Mouse (Mus musculus) adrenal gland, adult 18-20 months (tissue): ENCODE results near the gene Thsd7a. TPM values are rescaled to one million over a fixed set of nuclear protein-coding genes. Genes with fewer than 3 reads are reported as not detected.

ENCODE experiments used
- DNase-seq, 2 experiments: peaks; one replicate each; pipeline ENCODE4 v3.0.0; 2021 to 2022; ENCODE audit warnings: low spot score in 2 of 2
- total RNA-seq, 2 experiments: library from RNA; stranded (reverse); gene quantifications; 1 replicate in 1 of 2; 2 replicates in 1 of 2; pipeline ENCODE4 v1.2.3; 2021

Thsd7a gene
- total RNA-seq, 2 experiments from 2014 or later: 9.3 to 11.1 TPM

DNA sequence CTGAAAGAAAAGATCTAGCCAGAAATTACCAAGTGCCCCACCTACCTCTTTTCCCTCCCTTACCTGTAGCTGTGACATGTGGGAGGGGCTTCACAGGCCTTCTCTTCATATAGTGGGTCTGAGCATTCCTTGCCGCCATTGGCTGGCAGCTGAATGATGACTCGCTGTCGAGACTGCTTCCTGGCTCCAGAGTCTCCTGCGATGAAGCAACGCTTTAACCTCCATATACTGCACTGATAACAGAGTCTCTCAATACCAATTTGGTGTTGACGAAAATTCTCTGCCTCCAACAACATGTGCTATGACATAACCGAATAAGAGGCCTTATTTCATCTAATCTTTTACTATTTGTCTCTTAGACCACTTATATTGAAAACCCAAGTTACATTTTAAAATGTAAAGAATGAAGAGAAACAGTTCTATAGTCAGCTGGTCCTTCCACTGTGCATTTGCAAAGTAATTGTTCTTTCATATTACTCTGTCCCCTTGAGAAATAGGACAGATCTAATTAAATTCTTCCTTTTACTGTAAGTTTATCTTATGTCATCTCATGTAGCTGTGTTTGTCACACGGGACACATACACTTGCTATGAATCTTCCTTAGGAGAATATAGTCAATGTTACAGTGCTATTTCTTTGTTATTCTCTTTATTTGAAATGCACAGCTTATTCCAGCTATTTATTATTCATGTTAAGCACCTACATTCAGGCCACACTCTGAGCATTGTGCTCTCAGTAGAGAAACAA lies 351.3 kb downstream of the Thsd7a start:
- no peak for DNase-seq

DNA sequence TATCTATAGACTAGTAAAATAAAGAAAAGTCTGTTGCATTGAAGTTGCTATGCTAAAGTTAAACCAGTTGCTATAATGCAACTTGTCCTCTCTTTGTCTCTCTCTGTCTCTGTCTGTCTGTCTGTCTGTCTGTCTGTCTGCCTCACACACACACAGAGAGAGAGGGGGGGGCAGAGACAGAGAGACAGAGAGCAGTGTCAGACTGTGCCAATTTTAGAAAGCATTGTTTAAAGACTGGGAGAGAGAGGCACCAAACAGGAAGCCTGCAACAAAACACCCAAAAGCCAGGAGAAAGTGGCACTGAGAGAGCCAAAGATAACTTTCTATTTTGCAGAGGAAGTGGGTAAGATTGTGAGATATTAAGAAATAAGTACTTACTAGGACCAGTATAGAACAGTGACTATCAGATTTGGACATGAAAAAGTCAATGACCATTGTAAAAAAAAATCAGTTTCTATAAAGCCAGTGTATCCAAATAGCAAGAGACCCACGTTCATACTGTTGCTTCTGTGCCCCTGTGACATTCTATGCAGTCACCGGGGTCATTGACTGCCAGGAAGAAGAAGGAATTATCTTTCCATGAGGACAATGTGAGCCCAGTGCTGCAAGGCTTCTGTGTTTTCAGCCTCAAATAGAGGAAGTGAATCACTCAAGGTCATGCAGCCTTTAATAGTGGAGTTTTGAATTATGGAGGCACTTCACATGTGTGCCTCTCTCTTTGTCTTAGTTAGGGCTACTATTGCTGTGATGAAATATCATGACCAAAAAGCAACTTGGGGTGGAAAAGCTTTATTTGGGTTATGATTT lies 355.4 kb downstream of the Thsd7a start:
- no peak for DNase-seq

DNA sequence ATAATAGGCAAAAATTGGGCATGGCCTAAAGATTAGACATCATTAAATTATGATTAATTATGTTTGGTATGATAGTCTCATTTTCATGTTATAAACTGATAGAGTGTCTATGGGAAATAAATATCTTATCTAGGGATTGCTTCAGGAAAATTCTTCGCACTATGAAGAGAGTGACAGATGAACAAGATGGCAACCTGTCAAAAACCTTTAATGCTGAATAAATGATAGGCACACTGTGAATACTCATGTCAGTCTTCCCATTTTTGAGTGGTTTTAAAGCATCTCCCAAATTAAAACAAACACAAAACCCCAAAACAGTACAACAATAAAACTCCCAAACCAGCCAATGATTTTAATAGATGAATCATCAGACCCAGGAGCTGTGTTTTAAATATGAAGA lies 362.5 kb downstream of the Thsd7a start:
- DNase-seq: no peak

DNA sequence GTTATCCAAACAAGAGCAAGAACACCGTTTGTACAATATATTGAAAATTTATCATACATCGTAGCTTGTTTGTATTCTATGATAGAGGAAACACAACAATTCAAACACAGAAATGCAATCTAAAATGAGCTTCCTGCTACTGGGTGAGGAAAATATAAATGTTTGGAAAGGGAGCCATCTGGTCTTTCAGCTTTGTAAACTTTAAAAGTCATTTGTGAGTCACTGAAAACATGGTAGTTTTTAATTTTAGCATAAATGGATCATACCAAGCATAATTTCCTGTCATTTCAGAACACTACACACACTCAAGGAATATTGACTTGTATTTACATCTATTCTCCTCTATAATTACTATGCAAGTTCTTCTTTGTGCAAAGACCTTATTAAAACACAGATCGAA lies 363.6 kb downstream of the Thsd7a start:
- DNase-seq: no peak

DNA sequence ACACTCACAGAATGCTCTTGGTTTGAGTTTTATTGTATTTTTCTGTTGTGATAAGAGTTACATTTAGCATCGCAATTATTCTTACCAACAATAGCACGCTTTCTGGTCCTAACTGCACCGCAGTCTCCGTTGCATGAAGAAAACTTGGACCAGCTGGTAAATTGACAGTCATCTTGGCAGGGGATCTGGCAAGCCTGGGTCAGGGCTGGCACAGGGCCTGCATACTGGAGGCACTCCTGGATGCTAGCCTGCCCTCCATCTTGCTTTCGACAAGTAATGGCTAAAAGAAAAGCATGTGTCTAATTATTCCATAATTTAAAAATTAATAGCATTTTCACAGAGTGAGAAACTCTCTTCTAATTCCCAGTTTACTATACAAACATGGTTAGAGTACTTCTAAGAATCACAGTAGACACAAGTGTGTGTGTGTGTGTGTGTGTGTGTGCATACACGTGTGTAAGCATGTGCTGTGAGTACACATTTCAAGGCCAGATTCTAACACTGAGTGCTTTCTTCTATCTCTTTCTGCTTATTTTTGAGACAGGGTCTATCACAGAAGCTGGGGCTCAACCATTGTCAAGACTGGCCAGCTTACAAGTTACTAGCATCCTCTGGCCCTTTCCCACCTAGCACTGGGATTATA lies 368.0 kb downstream of the Thsd7a start:
- peak in 1 of 2 experiments; percentile 35 for DNase-seq

DNA sequence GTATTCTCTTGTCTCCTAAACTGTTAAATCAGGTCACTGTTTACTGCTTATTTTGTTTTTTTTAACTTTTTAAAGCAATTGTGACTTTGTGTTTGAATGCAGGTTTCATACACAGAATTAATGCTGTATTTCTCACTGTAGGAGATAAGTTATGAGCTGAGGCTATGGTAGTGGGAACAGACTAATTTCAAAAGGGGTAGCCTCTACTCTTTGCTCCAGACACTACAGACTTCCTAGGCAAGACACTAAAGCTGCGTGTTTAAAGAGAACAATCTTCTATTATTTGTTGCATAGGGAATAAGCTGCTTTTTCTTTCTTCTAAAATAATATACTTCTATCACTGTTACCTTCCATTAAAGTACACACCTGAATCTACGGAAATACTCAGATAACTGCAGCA lies 368.5 kb downstream of the Thsd7a start:
- DNase-seq: no peak

DNA sequence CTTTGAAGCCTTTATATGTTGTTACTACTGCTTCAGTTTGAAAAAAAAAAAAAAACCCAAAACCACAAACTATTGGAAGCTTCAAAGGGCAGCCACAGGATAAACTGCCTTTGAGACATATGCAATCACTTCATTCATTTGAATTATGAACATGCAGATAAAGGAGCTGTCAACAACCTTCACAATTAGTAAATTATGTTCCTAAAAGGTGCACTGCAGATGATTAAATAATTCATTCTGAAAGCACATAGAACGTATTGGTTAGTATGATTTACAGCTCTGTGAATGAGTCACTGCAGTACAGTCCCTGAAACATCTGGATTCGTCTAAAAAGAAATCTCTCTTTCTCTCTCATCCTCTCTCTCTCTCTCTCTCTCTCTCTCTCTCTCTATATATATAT lies 390.5 kb downstream of the Thsd7a start:
- no peak for DNase-seq

DNA sequence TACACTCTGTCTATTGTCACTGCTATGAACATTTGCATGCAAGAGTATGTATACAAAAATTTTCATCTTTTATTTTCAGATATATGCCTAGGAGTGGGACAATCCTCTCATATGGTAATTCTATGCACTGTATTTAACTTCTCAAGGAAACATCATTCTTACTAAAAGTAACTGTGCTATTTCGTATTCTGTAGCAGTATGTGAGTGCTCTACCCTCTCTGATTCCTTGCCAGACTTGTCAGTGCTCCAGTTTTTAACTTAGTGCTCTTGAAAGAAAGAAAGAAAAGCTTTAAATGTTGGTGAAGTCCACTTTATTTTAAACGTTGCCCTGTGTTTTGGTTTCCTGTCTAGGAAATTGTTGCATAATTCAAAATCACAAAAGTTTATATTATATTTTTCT lies 395.6 kb downstream of the Thsd7a start:
- DNase-seq: no peak

DNA sequence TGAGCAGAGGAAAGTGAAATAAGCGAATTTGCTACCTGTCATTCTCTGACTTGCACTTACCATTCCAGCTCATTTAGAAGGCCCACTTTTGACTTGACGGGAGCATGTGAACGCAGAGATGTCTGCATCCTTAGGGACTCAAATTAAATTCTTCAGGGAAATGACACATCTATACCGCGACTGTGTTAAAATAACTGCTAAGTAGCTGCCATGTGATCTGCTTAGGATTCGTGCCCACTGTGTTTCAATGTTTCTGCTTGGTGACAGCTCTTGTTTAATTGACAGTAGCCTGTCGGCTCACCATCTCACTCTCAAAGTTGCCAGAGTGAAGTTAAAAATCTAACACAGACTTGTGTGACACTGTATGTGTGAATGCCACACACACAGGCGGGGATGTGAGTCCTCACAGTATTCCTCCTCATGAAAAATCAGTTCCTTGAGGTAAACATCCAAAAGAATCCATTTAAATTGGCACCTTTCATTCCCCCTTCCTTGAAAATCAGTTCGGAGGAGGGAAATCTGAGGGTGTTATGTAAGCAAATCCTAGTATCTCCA lies 397.0 kb downstream of the Thsd7a start:
- no peak for DNase-seq

DNA sequence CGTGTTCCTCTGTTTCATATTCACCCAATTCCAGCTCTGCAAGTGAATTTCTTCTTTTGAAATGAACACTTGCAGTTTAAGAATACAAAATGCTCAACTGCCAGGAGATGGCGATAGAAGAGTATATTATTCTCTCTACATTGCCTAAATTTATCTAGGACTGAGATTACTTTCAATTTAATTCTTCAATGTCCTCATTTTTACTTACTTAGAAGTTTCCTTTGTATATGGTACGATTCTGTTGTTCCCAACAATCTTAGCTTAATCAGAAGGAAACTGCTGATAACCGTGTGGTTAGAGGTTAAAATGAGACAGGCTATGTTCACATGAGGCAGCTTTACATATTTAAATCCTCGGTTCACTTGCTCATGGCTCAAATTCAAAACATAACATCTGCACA lies 398.5 kb downstream of the Thsd7a start:
- DNase-seq: no peak

DNA sequence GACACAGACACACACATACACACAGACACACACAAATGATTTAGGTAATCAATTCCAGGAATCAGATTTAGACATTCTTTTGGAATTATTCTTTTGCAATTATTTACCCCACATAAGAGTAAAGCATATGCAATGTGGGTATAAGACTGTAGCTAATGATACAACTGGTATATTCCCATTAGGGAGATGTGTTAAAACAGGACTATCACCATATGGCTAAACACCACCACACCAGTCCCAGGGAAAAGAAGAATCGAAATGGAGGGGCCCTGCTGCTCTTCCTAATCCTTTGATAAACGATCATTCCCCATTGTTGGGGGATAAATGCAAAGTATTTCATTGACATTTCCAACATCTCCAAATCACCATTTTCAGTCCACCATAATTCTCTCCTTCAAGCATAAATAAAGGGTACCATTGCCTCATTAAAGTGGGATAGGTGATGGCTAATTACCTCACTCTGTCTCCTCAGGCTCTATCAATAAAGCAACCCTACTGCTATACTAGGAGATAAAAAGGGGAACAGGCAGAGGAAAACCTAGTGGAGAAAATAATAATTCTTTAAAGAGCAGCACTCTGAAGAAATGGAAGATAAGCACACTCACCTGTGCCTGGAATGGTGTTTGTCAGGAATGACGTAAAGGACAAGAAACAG lies 400.0 kb downstream of the Thsd7a start:
- DNase-seq: no peak

DNA sequence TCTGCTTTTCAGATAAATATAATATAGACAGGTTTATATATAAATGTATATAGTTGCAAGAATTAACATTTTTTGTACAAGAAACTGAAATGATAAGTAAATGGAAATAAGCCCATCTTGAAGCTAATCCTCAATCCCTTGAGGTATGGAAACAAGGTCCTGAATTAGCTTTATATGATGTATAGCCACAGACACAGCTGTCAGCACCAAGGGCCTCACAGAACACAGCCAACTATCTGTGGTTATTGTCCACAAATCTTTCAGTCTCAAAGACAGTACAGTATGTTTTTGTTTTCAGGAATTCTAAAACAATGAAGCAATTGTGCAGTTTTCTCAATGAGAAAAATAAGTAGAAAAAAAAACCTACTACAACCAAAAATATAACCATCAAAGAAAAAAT lies 400.5 kb downstream of the Thsd7a start:
- no peak for DNase-seq

DNA sequence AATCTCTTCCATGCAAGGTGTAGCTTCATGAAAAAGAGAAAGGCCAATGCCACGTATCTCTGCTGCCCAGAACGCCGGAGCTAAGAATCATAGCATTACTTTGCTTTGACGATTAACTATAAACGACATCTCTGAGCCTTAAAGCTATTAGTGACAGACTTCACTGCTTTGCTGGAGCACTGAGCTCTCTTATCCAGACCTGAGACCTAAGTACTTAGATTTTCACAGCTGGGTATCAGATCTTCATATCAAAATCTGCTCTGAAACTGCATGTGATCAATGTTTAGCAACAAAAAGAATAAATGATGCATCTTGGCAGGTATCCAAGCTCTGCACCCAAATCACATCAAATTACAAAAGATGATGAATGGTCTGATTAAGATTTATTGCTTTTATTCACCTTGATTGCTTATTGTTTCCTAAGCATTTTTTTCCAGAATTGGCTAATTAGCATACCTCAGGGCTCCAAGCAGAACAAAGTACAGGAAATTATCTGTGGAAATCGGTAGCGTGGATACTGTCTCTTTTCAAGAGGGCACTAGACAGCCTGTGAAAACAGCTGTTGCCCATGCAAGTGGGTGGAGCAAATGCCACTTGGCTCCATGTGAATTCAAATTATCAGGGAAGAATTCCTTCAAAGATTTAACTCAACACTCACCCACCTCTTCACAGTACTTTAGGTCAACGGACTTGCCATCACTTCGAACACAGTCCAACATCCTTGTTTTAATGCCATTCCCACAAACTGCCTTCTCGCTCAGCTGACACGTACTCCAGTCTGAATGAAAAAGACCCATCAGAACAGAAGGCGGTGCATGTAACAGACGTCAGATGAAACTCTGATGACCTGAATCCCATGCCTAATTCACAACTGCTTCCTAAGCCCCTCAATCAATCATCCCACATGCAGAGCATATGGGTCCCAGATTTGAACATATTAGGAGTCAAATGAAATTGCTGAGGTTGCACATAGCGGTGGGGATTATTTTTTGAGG lies 412.3 kb downstream of the Thsd7a start:
- no peak for DNase-seq

DNA sequence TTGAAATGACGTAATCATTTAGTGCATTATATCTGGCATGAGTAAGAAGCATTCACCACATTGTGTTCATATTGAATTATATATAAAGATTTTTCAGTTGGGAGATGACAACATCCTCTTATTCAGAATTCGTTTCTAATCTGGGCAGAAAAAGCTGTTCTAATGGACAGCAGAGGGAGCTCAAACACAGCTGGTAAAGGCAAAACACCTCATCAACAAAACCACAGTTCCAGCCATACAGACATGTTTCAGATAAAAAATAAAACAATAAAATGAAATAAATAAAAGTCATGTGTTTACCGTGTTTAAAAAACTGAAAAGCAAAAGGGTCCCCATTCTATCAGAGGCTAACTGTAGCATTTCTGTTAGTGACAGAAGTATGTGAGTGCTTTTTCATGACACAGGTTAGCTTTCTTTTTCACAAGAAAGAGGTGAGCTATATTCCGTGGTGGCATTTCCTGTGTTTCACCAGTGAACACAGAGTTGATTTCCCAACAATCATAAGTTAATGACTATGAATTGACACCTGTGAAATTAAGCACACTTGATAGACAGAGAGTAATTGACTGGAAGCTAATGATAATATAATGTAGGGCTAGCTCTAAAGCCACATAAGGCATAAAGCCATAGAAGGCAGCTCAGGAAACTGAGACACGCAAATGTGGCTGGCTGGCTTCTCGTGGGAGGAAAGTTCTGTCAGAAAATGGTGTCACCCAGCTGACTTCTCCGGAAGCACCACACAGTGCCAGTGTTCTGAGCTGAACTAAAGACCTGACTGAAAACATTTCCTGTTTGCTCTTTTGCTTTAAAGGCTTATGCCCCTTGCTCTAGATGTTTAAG lies 433.9 kb downstream of the Thsd7a start:
- no peak for DNase-seq

DNA sequence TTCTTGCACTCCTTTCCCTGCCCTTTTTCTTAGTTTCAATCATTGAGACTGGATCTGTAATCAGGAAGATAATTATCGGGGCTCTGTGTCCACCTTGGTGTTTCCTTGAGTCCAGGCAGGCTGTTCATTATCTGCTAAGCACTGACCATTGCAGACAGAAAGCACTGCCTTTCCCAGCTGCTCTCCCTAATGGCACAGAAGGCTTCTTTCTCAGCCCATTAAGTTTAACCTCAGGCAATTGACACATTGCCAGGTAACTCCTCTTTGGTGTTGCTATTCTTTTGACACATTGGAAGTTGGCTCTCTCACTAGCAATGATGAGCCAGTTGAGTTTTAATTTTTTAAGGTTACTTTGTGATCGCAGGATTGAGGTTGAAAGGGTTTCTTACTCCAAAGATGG lies 441.7 kb downstream of the Thsd7a start:
- no peak for DNase-seq

DNA sequence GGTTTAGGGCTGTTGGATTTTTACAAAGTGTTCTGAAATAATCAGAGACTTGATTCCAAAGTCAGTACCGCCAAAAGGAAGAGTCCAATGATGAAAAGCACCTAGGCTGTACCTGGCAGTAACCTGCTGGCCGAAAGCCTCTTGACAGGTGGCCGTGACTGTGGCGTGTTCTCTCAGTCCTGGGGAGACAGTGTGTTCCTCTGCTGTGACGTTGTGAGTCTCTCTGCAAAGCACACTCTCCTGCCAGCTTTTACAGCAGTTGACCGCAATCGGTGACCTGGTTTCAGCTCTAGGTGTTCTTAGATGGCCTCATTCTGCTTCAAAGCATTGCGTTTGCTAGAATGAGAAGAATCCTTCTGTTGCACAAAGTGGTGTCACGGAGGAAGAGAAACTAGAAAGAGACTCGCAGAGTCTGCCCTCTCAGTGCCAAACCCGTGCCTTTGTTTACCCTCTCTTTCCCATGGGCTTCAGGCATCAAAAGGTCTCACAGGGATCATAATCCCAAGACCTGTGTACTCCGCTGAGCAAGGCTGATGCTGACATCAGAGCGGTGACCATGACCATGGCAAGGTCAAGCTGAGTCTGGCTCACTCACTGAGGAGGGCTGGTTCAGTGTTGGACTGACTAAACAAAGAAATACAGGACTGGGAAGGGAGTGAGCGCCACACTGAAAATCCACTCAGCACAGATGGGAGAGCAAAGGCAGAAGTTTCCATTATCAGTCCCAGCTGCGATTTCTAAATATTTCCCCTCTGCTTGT lies 486.4 kb downstream of the Thsd7a start:
- peak; percentile 23 to 52 for DNase-seq
